Mouse (Mus musculus) ES-Bruce4 (cell line): ENCODE data around the gene Hist1h3a.

Experiments used
- CTCF ChIP-seq: IDR thresholded peaks from one replicate; pipeline ENCODE4 v1.8.1; 2011; ENCODE audit warnings: low read depth, low read length
- EP300 ChIP-seq: IDR thresholded peaks from 2 replicates; pipeline ENCODE4 v1.6.1; 2011; ENCODE audit warnings: low read depth, low read length; ENCODE audit not compliant: insufficient read depth

DNA sequence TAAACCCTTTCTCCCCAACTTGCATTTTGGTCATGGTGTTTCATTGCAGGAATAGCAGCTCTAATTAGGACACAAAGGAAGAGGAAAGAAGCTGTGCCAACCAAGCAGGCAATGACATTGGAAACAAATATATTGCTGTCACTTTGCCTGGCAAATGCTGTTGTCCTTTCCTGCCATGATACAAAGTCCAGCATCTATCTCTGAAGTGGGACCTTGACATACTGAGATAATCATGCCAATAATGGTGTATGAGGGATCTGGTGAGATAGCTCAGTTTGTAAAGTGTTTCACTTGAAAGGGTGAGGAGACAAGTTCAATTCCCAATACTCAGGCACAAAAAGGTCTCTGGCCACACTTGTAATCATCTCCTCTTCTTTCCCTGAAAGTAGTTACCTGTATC lies 4.6 kb upstream of the Hist1h3a start:
- no peak for TF ChIP-seq CTCF
- TF ChIP-seq EP300, result no peak
